Mouse (Mus musculus) A20 (cell line): ENCODE results near the gene Nars2.

Experiments used
- DNase-seq: peaks from one replicate; pipeline ENCODE4 v3.0.0-alpha.2; 2011; ENCODE audit warnings: low read depth, low spot score

Gene Nars2

DNA sequence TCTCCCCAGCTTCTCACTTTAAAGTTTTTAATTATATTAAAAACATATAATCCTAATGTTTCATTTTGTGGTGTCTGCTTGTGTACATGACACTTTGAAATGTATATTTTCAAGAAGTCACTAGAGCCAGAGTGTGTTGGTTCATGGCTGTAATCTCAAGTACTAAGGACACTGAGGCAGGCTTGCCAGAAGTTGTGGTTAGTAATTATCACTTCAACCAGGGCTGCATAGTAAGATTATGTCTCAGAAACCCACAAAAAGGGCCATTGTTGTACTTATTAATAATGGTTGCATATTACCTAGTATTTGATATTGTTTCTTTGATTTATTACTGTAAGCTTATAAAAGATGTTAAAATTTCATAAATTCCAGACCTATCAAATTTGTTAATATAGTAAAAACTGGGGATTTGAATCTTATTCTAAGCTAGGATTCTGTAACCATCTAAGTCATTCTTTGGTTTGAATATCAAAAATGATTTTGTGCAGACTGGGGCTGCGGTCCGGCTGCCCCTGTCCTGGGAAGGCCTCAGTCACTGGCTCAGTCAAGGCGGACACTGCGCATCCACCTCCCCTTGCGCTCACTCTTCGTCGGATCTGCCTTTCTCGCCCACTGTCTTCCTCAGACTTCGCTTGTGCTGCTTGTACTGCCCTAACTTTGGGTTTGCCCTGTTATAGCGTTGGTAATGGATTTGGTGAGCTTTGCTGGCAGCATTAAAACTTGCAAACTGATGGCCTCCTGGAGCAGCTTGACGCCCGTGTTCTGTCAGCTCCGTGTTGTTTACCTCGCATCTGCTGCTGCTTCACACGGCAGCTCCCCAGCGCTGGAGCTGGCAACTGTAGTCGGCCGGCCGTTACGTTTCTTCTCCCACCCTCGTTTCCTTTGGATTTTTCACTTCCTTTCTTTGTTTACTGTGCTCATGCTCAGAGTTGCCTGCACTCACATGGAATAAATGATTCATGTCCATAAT is 20.0 kb downstream of the Nars2 start:
- DNase-seq, result no peak

DNA sequence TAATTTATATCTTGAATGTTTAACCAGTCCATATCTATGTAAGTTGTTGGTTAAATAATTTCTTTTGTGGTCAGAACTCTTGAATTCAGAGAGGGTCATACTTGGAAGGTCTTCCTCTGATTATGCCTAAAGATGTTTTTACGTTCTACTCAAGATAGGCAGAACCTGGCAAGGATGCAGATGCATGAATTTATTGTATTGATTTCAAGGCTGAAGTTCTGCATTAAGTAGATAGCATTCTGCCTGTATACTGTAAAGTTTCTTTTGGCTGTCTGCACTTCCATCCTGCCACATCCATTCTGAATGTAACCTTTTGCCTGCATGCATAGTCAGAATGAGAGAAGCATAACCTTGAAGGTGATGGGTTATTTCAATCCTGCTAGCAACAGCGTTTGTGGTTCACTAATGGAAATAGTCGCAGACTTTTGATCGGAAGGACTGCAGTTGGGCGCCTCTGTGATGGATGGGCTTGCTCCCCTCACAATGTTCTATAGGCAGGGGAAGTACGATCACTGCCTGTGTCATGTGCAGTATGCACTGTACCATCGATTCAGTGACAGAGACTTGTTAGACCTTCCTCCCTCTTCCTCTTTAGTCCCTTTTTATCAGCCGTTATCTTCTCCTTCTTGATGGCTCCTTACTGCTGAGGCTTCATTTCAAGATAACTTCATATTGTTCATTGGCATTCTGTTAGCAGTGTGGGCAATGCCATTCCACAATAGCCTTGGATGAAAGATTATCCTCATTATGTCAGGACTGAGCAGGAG is 21.0 kb downstream of the Nars2 start:
- DNase-seq, result no peak

DNA sequence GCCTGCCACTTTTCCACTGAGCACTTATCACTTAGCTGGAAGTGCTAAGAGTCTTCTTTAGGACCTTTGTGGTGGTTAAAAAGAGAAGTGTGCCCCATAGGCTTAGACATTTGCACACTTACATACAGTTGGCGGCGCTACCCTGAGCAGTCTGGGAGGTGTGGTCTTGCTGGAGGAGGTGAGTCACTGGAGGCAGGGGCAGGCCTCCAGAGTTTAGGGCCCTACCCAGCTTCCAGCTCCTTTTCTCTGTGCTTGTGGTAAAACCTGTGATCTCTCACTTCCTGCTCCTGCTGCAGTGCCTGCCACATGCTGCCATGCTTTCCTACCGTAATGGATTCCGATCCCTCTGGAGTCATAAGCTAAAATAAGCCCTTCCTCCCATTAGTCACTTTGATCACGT is 24.6 kb downstream of the Nars2 start:
- DNase-seq, result no peak

DNA sequence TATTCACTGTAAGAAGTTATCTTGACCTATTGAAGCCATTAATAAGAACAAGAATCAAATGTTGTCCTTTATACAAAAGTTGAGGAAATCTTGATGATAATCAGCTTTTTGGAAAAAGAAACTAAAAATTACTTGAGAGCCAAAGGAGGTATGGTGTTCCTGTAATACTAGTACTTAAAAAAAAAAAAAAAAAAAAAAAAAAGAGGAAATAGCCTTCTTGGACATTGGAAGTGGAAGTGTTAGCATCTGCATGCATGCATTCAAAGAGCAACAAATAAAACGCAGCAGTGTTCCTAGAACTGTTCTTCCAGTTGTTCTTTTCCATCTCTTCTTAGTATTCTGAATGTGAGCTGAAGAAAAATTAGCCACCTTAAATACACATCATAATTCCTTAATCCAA is 25.9 kb downstream of the Nars2 start:
- DNase-seq, result no peak

DNA sequence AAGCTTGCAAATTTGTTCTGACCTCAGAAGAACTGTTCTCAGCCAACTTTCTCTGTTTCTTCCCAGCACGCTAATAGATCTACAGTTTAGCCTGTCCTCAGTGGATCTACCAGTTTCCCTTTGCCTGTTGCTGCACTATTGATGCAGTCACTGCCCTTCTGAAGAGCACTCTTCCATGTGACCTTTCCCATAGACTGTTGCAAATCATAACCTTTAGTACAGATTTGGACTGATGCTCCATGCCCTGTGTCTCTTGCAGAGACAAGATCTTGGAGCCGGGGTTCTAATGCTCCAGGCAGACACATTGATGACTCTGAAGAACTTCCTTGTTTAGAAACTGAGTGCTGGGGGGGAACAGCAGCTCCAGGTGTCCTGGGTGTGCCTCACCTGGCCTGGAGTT is 30.1 kb downstream of the Nars2 start:
- no peak for DNase-seq

DNA sequence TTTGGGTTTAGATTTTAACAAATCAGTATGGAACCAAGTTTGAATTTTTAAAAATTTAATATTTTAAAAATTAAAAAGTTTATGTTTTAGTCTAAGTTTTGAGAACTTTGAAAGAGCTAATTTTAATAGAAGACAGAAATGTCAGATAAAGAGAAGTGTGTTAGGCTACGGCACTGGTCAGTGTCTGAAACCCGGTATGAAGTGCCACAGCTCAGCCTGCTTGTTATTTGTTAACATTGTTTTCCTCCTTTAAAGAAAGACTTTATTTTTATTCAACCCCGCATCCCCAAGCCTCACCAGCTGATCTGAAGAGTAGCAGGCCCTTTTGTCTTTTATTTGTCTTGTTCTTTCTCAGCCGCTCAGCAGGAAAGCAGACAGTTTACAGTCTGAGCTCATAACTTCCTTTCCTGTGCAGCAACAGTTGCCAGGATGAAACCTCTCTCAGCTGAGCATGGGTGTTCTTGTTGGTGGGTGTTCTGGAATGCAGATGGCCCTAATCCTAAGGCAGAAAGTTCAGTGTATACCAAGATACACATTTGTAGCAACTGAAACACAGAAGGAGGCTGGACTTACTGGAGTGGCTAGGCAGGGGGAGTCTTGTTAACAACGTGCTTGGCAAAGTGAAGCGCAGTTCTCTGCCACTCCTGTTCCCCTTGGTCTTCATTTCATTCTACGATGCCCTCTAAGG is 32.5 kb downstream of the Nars2 start:
- no peak for DNase-seq

DNA sequence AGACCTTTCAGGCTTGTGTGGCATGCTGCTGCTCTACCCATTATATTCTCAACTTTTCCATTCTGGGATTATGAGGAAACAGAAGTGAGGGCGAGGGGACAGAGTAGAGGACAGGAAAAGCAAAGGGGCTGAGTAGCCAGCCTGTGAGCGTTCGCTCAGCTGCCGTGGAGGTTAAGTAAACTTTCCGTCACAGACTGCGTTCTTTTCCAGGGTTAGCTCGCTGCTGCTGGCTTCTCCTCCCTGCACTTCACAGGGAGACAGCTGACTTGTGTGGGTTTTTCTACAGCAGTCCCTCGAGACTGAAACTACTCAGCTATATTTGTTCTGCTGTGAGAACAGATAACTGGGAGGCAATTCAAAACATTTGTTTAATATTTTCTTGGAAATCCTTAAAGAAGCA is 34.5 kb downstream of the Nars2 start:
- DNase-seq, result no peak

DNA sequence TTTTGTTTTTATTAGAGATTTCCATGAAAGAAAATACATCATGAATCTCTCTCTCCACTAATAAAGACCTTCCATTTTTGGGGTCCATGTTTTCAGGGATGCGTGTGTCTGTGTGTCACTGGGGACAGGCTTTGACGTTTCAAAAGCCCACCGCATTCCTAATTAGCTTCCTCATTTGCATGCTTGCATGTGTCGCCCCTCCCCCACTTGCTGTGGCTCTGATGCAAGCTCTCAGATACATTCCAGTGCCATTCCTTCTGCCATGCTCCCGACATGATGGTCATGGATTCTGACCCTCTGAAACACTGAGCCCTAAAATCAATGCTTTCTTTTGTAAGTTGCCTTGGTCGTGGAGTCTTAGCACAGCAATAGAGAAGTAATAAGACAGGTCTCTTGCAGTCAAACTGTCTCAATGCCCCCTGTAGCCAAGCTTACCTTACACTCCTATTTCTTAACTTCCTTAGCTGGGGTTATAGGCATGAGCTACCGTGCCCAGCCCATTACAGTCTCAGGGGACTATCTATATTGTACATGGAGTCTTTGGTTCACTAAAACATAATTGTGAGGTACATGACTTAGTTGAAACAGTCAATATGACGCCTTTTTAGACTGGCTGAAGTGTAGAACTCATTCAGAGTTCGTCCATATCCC is 35.6 kb downstream of the Nars2 start:
- no peak for DNase-seq

DNA sequence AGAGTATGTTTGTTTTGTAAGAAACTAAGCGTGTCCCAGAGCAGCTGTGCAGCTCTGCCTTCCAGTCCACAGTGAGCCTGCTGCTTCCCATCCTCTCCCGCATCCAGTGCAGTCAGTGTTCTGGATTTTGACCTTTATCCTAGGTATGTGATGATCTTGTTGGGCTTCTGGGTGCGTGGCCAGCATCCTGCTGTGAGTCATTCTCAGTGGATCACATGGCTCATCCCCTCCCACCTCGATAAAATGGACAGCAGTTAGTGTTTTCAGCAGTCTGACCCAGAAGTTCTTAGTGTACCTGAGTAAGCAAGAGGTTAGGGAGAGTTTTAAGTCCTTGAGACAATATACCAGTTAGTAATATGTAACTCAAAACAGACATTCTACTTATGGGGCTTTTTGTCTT is 36.4 kb downstream of the Nars2 start:
- no peak for DNase-seq

DNA sequence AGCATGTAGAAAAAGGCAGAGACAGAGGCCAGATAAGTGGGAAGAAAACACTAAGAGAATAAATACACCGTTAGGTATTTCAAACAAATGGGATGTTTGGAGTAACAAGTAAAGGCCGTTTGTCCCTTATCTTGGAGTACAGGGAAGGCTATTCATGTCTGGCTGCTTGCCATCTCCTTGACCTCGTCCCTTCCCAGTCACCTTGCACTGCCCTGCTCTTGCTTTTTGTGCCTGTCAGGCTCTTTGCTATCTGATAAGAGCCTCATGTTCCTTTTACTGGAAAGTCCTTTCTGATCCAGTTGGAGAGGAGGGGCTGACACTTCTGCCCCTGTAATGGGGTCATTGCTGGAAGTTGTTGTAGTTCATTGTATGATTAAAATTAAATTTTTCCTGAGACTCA is 61.7 kb downstream of the Nars2 start:
- DNase-seq, result no peak

DNA sequence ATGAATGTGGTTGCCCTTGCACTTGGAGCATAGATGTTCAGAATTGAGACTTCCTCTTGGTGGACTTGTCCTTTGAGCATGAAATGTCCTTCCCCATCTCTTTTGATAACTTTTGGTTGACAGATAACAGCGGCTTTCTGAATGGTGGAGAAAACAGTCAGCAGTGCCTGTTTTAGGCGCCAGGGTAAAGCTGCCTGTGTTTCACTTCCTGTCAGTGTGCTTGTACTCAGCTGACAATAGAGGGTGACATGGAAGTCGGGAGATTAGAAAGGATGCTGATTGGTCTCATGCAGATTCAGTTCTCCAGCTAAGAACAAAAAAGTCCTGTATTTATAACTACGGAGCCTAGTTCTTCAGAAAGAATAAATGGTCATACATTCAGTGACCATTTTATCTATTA is 66.7 kb downstream of the Nars2 start:
- peak; percentile 68 for DNase-seq

DNA sequence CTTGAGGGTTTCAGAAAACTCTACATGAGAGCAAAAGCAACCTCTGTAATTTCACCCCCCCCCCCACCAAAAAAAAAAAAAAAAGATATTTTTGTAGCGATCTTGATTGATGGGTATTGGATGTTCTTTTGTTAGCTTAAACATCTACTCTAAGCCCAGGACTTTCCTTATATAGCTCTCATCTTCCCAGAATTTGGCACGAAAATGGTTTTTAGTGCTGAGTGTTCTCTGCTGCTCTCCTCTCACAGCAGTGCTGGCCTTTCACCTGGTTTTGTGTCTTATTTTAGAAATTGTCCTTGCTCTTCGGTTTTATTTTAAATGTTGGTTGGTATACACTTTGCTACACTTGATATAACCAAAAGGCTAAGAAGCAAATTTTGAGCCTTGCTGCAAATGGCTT is 67.1 kb downstream of the Nars2 start:
- no peak for DNase-seq

DNA sequence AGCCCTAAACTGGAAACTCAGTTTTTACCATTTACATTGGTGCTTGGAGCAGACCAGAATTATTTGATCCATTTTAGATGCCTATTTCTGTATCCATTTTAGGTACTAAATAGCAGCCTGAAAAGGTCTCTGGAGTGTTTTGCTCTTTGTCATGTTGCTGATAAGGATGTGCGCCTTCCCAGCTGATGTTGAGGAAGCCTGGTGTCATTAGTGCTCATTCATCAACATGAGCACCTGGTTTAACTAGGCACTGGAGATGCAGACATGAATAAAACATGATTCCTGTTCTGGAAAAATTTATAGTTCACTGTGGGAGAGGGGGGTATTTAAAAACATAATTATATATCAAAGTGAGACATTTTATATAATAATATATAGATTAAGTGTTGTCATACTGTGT is 68.0 kb downstream of the Nars2 start:
- DNase-seq, result no peak

DNA sequence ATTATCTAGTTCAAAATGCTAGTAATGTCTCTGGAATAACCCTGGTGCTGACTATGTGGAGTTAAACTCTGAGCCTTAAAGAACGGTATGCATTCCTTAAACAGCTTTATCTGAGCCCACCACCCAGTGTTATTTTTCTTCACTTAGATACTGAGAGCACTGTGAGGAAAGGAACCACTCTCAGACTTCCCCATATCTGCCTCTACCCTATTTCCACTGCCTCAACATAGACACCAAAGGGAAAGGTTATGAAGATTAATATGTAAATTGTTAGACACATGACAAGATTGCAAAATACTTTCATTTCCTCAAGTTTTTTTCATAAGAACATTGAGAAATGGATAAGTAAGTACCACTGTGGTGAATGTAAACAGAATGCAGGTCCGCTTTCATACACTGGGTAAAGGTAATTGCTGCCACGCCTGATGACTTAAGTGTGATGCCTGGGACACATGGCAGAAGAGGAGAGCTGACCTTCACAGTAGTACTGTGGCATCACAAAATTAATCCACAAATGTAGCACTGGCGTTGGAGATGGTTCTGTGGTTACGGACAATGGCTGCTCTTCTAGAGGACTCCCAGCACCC is 75.6 kb downstream of the Nars2 start:
- DNase-seq, result peak; percentile 48

DNA sequence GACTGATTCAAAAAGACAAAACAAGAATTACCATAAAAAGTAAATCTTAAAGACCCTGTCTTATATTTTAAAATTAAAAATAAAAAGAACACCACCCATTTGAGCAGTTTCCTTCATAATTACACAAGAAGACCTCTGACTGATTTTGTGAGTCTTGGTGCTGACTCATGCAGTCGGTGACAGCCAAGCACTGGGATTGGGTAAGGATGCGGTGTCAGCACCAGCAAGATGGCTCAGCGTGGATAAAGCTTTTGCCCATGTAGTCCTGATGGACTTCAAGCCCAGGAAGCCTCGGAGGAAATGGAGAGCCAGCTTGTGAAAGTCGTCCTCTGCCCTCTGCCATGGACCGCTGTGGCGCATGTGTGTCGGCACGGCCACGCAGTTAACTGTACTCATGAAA is 77.8 kb downstream of the Nars2 start:
- DNase-seq, result no peak

DNA sequence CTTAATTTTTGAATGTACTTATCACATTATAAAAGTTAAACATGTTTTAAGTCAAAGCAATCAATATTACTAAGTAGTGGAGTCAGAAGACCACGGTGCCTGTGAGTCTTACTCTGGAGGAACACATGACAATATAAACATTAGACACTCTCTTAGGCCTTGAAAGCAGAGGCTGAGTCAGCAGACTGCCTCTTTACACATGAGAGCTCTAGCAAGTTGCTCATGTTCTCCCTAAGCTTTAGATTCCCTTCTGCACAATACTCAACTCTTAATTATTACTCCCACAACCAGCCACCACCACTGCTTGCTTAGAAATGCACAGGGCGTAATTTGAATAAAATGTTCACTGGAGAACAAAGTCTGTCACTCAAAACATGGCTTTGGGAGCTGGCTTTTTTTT is 81.1 kb downstream of the Nars2 start:
- DNase-seq, result no peak

DNA sequence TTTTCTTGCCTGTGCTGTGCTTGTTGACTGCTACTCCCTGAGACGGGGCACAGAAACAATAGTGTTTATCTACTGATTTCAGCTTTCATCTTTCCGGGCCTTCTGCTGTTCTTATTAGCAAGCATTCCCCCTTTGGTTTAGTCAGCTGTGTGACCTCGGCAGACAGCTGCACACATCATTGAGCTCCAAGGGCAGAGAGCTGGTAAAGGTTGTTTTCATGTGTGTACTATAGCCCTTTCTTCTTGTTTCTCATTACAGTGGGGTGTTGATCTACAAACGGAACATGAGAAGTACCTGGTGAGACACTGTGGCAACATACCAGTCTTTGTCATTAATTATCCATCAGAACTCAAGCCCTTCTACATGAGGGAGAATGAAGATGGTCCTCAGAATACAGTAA is 88.3 kb downstream of the Nars2 start:
- DNase-seq, result no peak

DNA sequence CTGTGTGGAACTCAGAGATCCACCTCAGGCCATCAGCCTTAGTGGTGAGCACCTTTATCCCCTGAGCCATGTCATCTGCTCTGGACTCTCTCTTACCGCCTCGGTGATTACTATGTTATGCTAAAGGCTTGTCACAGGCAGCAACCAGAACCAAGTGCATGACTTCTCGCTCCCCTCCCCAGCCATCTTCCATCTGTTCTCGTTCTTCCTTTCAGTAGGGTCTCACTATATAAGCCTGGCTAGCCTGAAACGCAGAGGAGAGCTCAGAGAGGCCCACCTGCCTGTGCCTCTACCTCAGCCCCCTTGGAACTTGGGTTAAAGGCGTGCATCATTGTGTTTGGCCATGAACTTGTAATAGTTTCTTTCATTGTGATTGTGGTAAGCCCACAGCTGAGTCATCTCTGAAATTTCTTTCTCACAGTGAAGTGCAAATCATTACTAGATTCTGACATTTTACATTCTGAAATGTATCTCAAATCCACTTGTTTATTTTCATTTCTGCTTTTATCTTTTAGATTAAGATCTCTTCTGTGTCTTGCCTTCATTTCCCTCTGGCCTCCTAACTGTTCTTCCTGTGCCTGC is 90.7 kb downstream of the Nars2 start:
- peak; percentile 53 for DNase-seq

DNA sequence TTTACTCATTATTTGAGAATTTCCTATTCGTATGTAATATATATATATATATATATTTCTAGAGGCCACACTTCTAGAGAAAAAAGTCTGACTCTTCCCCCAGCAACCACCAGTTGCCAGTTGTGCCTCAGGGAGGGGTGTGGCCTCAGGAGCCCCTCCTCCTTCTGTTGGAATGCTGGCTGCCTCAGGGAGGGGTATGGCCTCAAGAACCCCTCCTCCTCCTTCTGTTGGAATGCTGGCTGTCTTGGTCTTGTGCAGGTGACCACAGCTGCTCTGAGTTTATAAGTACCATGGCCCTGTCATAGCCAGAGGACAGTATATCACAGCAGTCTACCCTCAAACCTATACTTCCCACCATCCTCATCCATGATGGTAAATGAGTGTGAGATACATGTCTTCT is 91.7 kb downstream of the Nars2 start:
- no peak for DNase-seq

DNA sequence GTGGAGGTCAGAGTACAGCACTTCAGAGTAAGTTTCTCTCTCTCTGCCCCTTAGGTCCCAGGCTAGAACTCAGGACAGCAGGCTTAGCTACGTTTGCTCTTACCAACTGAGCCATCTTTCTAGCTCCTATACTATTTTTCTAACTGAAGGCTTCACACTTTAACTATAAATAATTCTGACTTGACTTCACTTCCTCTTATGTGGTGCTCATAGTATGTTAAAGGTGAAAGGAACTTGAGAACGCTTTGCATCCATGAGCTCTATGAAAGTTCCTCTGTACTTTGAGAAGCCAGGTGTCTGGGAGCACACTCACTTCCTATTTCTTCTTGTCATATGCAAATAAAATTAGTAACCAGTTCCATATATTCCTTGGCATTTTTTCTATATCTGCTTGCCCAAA is 109.7 kb downstream of the Nars2 start:
- DNase-seq, result peak; percentile 70

DNA sequence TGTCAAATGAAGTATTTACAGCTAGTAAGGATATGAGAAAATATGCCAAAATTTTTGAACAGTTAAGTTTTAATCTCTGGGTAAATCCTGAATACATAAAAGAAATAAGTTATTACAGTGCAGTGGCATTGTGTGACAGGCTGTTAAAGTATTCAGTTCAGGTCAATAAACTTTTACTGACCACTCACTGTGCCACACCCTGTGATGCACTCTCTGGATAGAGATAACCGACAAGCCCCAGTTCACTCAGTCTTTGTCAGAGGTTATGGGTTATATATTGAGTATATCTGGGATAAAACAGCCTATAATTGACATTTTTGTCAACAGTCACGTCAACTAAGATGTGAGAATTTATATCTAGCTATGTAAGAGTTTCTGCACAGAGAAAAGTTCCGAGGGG is 120.2 kb downstream of the Nars2 start:
- DNase-seq, result no peak
